Mouse (Mus musculus): Measurements from ENCODE around the gene Gm17364.

DNA sequence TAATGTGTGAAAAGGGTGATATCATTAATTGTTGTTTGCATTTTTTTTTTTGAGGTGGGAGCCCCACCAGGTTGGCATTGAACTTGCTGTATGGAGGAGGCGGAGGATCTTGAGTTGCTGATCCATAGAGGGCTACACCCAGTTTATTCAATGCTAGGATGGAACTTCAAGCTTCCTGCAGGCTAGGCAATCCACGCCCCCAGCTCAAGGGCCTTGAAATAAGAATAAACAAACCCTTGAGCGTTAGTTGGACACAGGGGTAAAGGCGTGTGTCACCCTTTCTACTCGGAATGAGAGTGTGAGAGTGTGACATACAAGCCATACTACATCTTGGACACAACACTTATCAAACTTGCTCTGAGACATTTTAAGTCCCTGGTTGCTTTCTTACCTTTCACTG lies 22.1 kb downstream of the Gm17364 start:
- no peak for TF ChIP-seq CTCF (IDR thresholded peaks at IDR 0.05; ENCODE audit: low read depth)
- TF ChIP-seq EP300 (IDR thresholded peaks at IDR 0.05; ENCODE audit: low read depth) = no peak

All from heart, postnatal 0 days (tissue).